Mouse (Mus musculus) megakaryocyte, embryonic 14.5 days (primary cell): ENCODE data around the gene Trpm8.

Experiments
- FLI1 ChIP-seq: IDR thresholded peaks from 2 replicates; pipeline ENCODE4 v1.6.1; 2012; ENCODE audit warnings: low read length, inconsistent platforms, mixed read lengths
- GATA1 ChIP-seq: IDR thresholded peaks from 3 replicates; pipeline ENCODE4 v1.6.1; 2012; ENCODE audit warnings: mixed read lengths, low read length, inconsistent platforms, borderline replicate concordance

- TF ChIP-seq GATA1 (no peak), FLI1 (no peak)
Measured at GRCm38 (mm10) chr1:88302057-88302740, 24.7 kb downstream of the Trpm8 start.
